Mouse (Mus musculus) thymus, adult 2 months (tissue): ENCODE results near the gene Itch. TPM values are rescaled to one million over a fixed set of nuclear protein-coding genes. Genes with fewer than 3 reads are reported as not detected.
"Not testable (repeated sequence)": the region's sequence is repeated elsewhere in the genome, so short reads cannot be mapped to it uniquely, and the experiment has no call there.

Experiments used
- DNase-seq: peaks from one replicate; pipeline ENCODE4 v3.0.0; 2021
- H3K27ac ChIP-seq: fragments of 200-500 bp; 2 replicates; pipeline ENCODE4 v1.5.1; 2012; ENCODE audit warnings: low read length, control low read depth; ENCODE audit not compliant: control insufficient read depth, insufficient read depth
- H3K27me3 ChIP-seq: fragments of 200-500 bp; 2 replicates; pipeline ENCODE4 v1.6.1; 2012; ENCODE audit warnings: mild to moderate bottlenecking, low read length, moderate library complexity, mixed read lengths; ENCODE audit not compliant: control insufficient read depth, insufficient read depth
- H3K36me3 ChIP-seq: fragments of 200-500 bp; 2 replicates; pipeline ENCODE4 v1.6.1; 2012; ENCODE audit warnings: mild to moderate bottlenecking, low read length, moderate library complexity; ENCODE audit not compliant: control insufficient read depth, insufficient read depth
- H3K4me1 ChIP-seq: fragments of 200-500 bp; replicated peaks from 2 replicates; pipeline ENCODE4 v1.6.1; 2012; ENCODE audit warnings: low read length; ENCODE audit not compliant: control insufficient read depth, insufficient read depth
- H3K4me3 ChIP-seq: fragments of 200-500 bp; 2 replicates; pipeline ENCODE4 v1.5.1; 2012; ENCODE audit warnings: mild to moderate bottlenecking, low read length, control low read depth, moderate library complexity; ENCODE audit not compliant: control insufficient read depth, insufficient read depth
- CTCF ChIP-seq: fragments of 200-500 bp; IDR thresholded peaks from 2 replicates; pipeline ENCODE4 v1.5.1; 2012; ENCODE audit warnings: mild to moderate bottlenecking, control low read depth, low read length, moderate library complexity, borderline replicate concordance; ENCODE audit not compliant: control insufficient read depth, poor library complexity, insufficient read depth; ENCODE audit errors: extremely low read depth
- POLR2A ChIP-seq: fragments of 200-500 bp; IDR thresholded peaks from 2 replicates; pipeline ENCODE4 v1.6.1; 2012; ENCODE audit warnings: mild to moderate bottlenecking, low read length, control low read depth, moderate library complexity; ENCODE audit not compliant: control insufficient read depth, poor library complexity, insufficient read depth; ENCODE audit errors: extremely low read depth
- WGBS: fragments of 180-500 bp; shearing (Covaris S2); methylation state at CpG from one replicate; pipeline ENCODE4 v1.1.7; 2018; 5-methylcytosine and 5-hydroxymethylcytosine counted together
- polyA plus RNA-seq: library from polyadenylated mRNA; depleted of rRNA; stranded (reverse); fragments of >200 nt; gene quantifications from 2 replicates; pipeline ENCODE4 v1.2.3, GENCODE M21; 2012

Gene Itch
- polyA plus RNA-seq, 1 experiment = 16.9 TPM

GRCm38 (mm10) chr2:155093418-155093817 lies 39.9 kb upstream of the Itch start:
- H3K4me1 ChIP-seq = no peaks in the 10 kb centered on the region
- no peak overlapping the region for H3K4me3 ChIP-seq
- H3K27ac ChIP-seq = no peak overlapping the region
- WGBS = 20% methylated on average over 4 of the region's 4 CpGs
- no peak for TF ChIP-seq CTCF
- no peak for TF ChIP-seq POLR2A
- H3K27me3 ChIP-seq = no peaks in the 10 kb centered on the region
- H3K36me3 ChIP-seq = no peaks in the 10 kb centered on the region
- DNase-seq = no peak

GRCm38 (mm10) chr2:155098720-155099380 lies 34.5 kb upstream of the Itch start:
- TF ChIP-seq CTCF = no peak
- H3K27me3 ChIP-seq = no peaks in the 10 kb centered on the region
- H3K36me3 ChIP-seq = no peaks in the 10 kb centered on the region
- DNase-seq = peak; percentile 15
- H3K4me1 ChIP-seq = no peaks in the 10 kb centered on the region
- H3K4me3 ChIP-seq = no peak overlapping the region
- WGBS = 93% methylated on average over 9 of the region's 9 CpGs
- no peak overlapping the region for H3K27ac ChIP-seq

GRCm38 (mm10) chr2:155099421-155099820 lies 33.9 kb upstream of the Itch start:
- Histone ChIP-seq H3K4me3 (no peak overlapping the region), H3K36me3 (no peaks in the 10 kb centered on the region), H3K4me1 (no peaks in the 10 kb centered on the region), H3K27ac (no peak overlapping the region), H3K27me3 (no peaks in the 10 kb centered on the region)
- DNase-seq = no peak
- 92% methylated on average over 7 of the region's 7 CpGs for WGBS
- TF ChIP-seq POLR2A (no peak), CTCF (no peak)

GRCm38 (mm10) chr2:155099994-155100795 lies 33.1 kb upstream of the Itch start:
- 89% methylated on average over 14 of the region's 14 CpGs for WGBS
- H3K27me3 ChIP-seq = no peaks in the 10 kb centered on the region
- no peak overlapping the region for H3K27ac ChIP-seq
- no peaks in the 10 kb centered on the region for H3K36me3 ChIP-seq
- TF ChIP-seq POLR2A = no peak
- no peak for TF ChIP-seq CTCF
- no peaks in the 10 kb centered on the region for H3K4me1 ChIP-seq
- H3K4me3 ChIP-seq = no peak overlapping the region
- DNase-seq = no peak

- Histone ChIP-seq H3K4me1 (no peaks in the 10 kb centered on the region), H3K36me3 (no peaks in the 10 kb centered on the region), H3K4me3 (no peak overlapping the region), H3K27ac (no peak overlapping the region), H3K27me3 (no peaks in the 10 kb centered on the region)
- TF ChIP-seq CTCF (no peak), POLR2A (no peak)
- no peak for DNase-seq
- 41% methylated on average over 3 of the region's 3 CpGs for WGBS
These were observed 32.5 kb upstream of the Itch start for GRCm38 (mm10) chr2:155100796-155101259.

GRCm38 (mm10) chr2:155101761-155102181 lies 31.5 kb upstream of the Itch start:
- no peak for DNase-seq
- 81% methylated on average over 6 of the region's 6 CpGs for WGBS
- Histone ChIP-seq H3K36me3 (no peaks in the 10 kb centered on the region), H3K27me3 (no peaks in the 10 kb centered on the region), H3K4me1 (no peaks in the 10 kb centered on the region), H3K27ac (no peak overlapping the region), H3K4me3 (no peak overlapping the region)
- TF ChIP-seq CTCF (no peak), POLR2A (no peak)

GRCm38 (mm10) chr2:155103607-155104006 lies 29.7 kb upstream of the Itch start:
- WGBS = 95% methylated on average over 6 of the region's 6 CpGs
- Histone ChIP-seq H3K4me1 (no peaks in the 10 kb centered on the region), H3K4me3 (no peak overlapping the region), H3K27me3 (no peaks in the 10 kb centered on the region), H3K36me3 (no peaks in the 10 kb centered on the region), H3K27ac (no peak overlapping the region)
- no peak for DNase-seq
- TF ChIP-seq POLR2A (no peak), CTCF (no peak)

- not testable (repeated sequence) for H3K27me3 ChIP-seq, H3K4me1 ChIP-seq, DNase-seq, H3K27ac ChIP-seq, H3K4me3 ChIP-seq, H3K36me3 ChIP-seq
- WGBS = 59% methylated on average over 9 of the region's 9 CpGs
These were observed 26.0 kb upstream of the Itch start for GRCm38 (mm10) chr2:155107276-155107675.
